In genomic region chr4:136284455-136284854, GRCm38 (mm10) we compare ENCODE assay signal across 8 mouse cellular contexts. TPM values are rescaled to one million over a fixed set of nuclear protein-coding genes. Genes with fewer than 3 reads are reported as not detected.
DNase-seq lines count a peak whose midpoint lies in the region; ATAC-seq and TF ChIP-seq lines count a peak whose summit lies in the region.

Gene Zfp46, plus strand, starts transcription at chr4:136284683.

- peaks cover 26% of the 10 kb centered on the region for H3K36me3 ChIP-seq in megakaryocyte, embryonic 14.5 days (replicated peaks; ENCODE audit: low read length)
- peaks cover 24% of the 10 kb centered on the region for H3K36me3 ChIP-seq in embryonic facial prominence, embryonic 12.5 days
- peaks cover 6% of the 10 kb centered on the region for H3K36me3 ChIP-seq in heart, adult 2 months (ENCODE audit: control insufficient read depth, insufficient read depth, low read length)
- peaks cover 2% of the 10 kb centered on the region; the same call in 1 of the 2 replicates for H3K36me3 ChIP-seq in kidney, adult 2 months (ENCODE audit: control insufficient read depth, insufficient read depth, low read length)
- H3K36me3 ChIP-seq in midbrain, embryonic 13.5 days, result peaks cover 24% of the 10 kb centered on the region

- H3K4me2 ChIP-seq in embryonic facial prominence, embryonic 12.5 days (replicated peaks), result peak within 1 kb of the TSS; percentile 90
- H3K4me2 ChIP-seq in midbrain, embryonic 13.5 days (replicated peaks), result peak within 1 kb of the TSS; percentile 90

- peak; percentile 48; the same call in 1 of the 2 replicates for TF ChIP-seq EP300 in heart, adult 2 months (IDR thresholded peaks at IDR 0.05; ENCODE audit: insufficient read depth, low read depth, low read length)

- WGBS in embryonic facial prominence, embryonic 12.5 days, result 46% methylated on average over 5 of the region's 5 CpGs
- WGBS in heart, adult 2 months, result 1% methylated on average over 5 of the region's 5 CpGs
- 42% methylated on average over 5 of the region's 5 CpGs for WGBS in kidney, adult 2 months
- WGBS in midbrain, embryonic 13.5 days, result 23% methylated on average over 5 of the region's 5 CpGs

- H3K27ac ChIP-seq in embryonic facial prominence, embryonic 12.5 days, result peak within 1 kb of the TSS; percentile 82
- H3K27ac ChIP-seq in heart, adult 2 months, result peak within 1 kb of the TSS; percentile 89
- peak within 1 kb of the TSS; percentile 81 for H3K27ac ChIP-seq in kidney, adult 2 months (ENCODE audit: insufficient read depth, low read depth, low read length)
- H3K27ac ChIP-seq in midbrain, embryonic 13.5 days, result peak within 1 kb of the TSS; percentile 93

- H3K4me3 ChIP-seq in megakaryocyte, embryonic 14.5 days (replicated peaks), result peak within 1 kb of the TSS; percentile 99
- peak within 1 kb of the TSS; percentile 75 for H3K4me3 ChIP-seq in embryonic facial prominence, embryonic 12.5 days
- peak within 1 kb of the TSS; percentile 80 for H3K4me3 ChIP-seq in heart, adult 2 months
- peak within 1 kb of the TSS; percentile 60 for H3K4me3 ChIP-seq in kidney, adult 2 months (ENCODE audit: insufficient read depth, low read depth, low read length)
- peak within 1 kb of the TSS; percentile 74 for H3K4me3 ChIP-seq in midbrain, embryonic 13.5 days (replicated peaks)

- peak; percentile 77 to 86 for DNase-seq in heart, adult 2 months
- peak; percentile 87 for DNase-seq in kidney, adult 2 months
- DNase-seq in left cerebral cortex, postnatal 4 days, result peak; percentile 83
- peak; percentile 93 for DNase-seq in telencephalon, adult 2 months (ENCODE audit: low read depth, low spot score)

- peak within 1 kb of the TSS; percentile 79 for H3K9ac ChIP-seq in embryonic facial prominence, embryonic 12.5 days
- H3K9ac ChIP-seq in heart, adult 2 months (ENCODE audit: low read depth, low read length), result peak within 1 kb of the TSS; percentile 70
- peak within 1 kb of the TSS; percentile 85 for H3K9ac ChIP-seq in midbrain, embryonic 13.5 days (replicated peaks)

- peaks cover 3% of the 10 kb centered on the region; the same call in 1 of the 2 replicates for H3K9me3 ChIP-seq in megakaryocyte, embryonic 14.5 days
- H3K9me3 ChIP-seq in embryonic facial prominence, embryonic 12.5 days, result peaks cover 5% of the 10 kb centered on the region; the same call in 1 of the 2 replicates
- 0 out of 2 replicates have a peak, but pooled peaks cover 3% of the 10 kb centered on the region for H3K9me3 ChIP-seq in midbrain, embryonic 13.5 days

- peak; percentile 96 for TF ChIP-seq POLR2A in heart, adult 2 months (IDR thresholded peaks at IDR 0.05; ENCODE audit: insufficient read depth, low read depth, low read length)
- TF ChIP-seq POLR2A in kidney, adult 2 months (IDR thresholded peaks at IDR 0.05; ENCODE audit: low read depth, low read length), result no peak

- no peaks in the 10 kb centered on the region for H3K79me2 ChIP-seq in heart, adult 2 months (replicated peaks; ENCODE audit: control insufficient read depth, insufficient read depth, low read length)

- TF ChIP-seq CTCF in heart, adult 2 months (IDR thresholded peaks at IDR 0.05), result peak; percentile 21; the same call in 1 of the 2 replicates
- TF ChIP-seq CTCF in kidney, adult 2 months (conservative IDR thresholded peaks at IDR 0.05; ENCODE audit: insufficient read depth, insufficient read length, low read depth, low read length), result no peak

- ATAC-seq in megakaryocyte, adult 5-6 weeks (ENCODE audit: poor library complexity, severe bottlenecking), result no peak
- ATAC-seq in embryonic facial prominence, embryonic 12.5 days (ENCODE audit: insufficient number of reproducible peaks, insufficient read depth, low FRiP score, low TSS enrichment), result no peak
- no peak for ATAC-seq in midbrain, embryonic 13.5 days

- H3K4me1 ChIP-seq in megakaryocyte, embryonic 14.5 days, result peaks cover 59% of the 10 kb centered on the region
- peaks cover 36% of the 10 kb centered on the region for H3K4me1 ChIP-seq in embryonic facial prominence, embryonic 12.5 days
- H3K4me1 ChIP-seq in heart, adult 2 months (ENCODE audit: control insufficient read depth, insufficient read depth, low read length), result peaks cover 11% of the 10 kb centered on the region
- H3K4me1 ChIP-seq in kidney, adult 2 months (ENCODE audit: control insufficient read depth, insufficient read depth, low read length), result peaks cover 4% of the 10 kb centered on the region; the same call in 1 of the 2 replicates
- H3K4me1 ChIP-seq in midbrain, embryonic 13.5 days (replicated peaks), result peaks cover 46% of the 10 kb centered on the region

- intact Hi-C loops in heart, adult 2 months (cut with DNase I), result loop anchor here (2.0 to 10.0 kb wide), 4 partner anchors 24 to 1360 kb away; partner anchors contain the start of genes 6030445D17Rik, Id3, Luzp1 and Rsrp1
- intact Hi-C loops in left cerebral cortex, postnatal 4 days (cut with DNase I), result no loop called here

- no peaks in the 10 kb centered on the region for H3K27me3 ChIP-seq in megakaryocyte, embryonic 14.5 days (replicated peaks)
- peaks cover 9% of the 10 kb centered on the region for H3K27me3 ChIP-seq in embryonic facial prominence, embryonic 12.5 days
- no peaks in the 10 kb centered on the region for H3K27me3 ChIP-seq in heart, adult 2 months (ENCODE audit: control insufficient read depth, insufficient read depth, low read length)
- no peaks in the 10 kb centered on the region for H3K27me3 ChIP-seq in kidney, adult 2 months (replicated peaks; ENCODE audit: control insufficient read depth, insufficient read depth, low read length)
- peaks cover 14% of the 10 kb centered on the region for H3K27me3 ChIP-seq in midbrain, embryonic 13.5 days

RNA-seq across cellular contexts. Expression of gene Zfp46, which starts in this region (rescaled TPM):
- 1.9 and 3.7 TPM in 2 replicates for polyA plus RNA-seq in megakaryocyte, embryonic 14.5 days (2012; ENCODE audit: insufficient read depth, low replicate concordance)
- total RNA-seq in megakaryocyte, adult 5-6 weeks (2015), result 4.2 and 4.5 TPM in 2 replicates
- 8.1 and 9.3 TPM in 2 replicates for total RNA-seq in megakaryocyte, adult 5-6 weeks (2017)
- polyA plus RNA-seq in embryonic facial prominence, embryonic 12.5 days (2016; fragmentation: Nextera tagmentation; extraction: Ambion mirVana), result 28.5 and 28.8 TPM in 2 replicates
- 10 to 100 TPM; 33.7 to 39.6 TPM for total RNA-seq in heart, adult 2 months (2021)
- 32.1 and 49.6 TPM in 2 replicates for polyA plus RNA-seq in heart, adult 2 months (2012; rRNA removed)
- polyA plus RNA-seq in kidney, adult 2 months (2012; rRNA removed), result 10.7 and 10.9 TPM in 2 replicates
- 100 to 1,000 TPM; 102 to 108 TPM for total RNA-seq in left cerebral cortex, postnatal 4 days (2021)
- polyA plus RNA-seq in midbrain, embryonic 13.5 days (2015; fragmentation: Nextera tagmentation; extraction: Ambion mirVana), result 39.5 and 40.7 TPM in 2 replicates
